Mouse (Mus musculus) heart, postnatal 0 days (tissue): ENCODE measurements around the gene Alg9. TPM values are rescaled to one million over a fixed set of nuclear protein-coding genes. Genes with fewer than 3 reads are reported as not detected.
"Not testable (repeated sequence)": the region's sequence is repeated elsewhere in the genome, so short reads cannot be mapped to it uniquely, and the experiment has no call there.

Experiments
- ATAC-seq: fragments of 200-750 bp; cut with Nextera tagmentation; 2 replicates; pipeline ENCODE4 v1.8.0; 2017; ENCODE audit warnings: low read depth, moderate number of reproducible peaks, moderate library complexity; ENCODE audit not compliant: insufficient read depth
- DNase-seq: peaks from one replicate; pipeline ENCODE4 v3.0.0-alpha.2; 2016; ENCODE audit warnings: low spot score
- H3K27ac ChIP-seq: fragments of 300-500 bp; sonication (generic); 2 replicates; pipeline ENCODE4 v1.5.1; 2014; ENCODE audit warnings: low read depth, mild to moderate bottlenecking
- H3K27me3 ChIP-seq: fragments of 300-500 bp; sonication (generic); 2 replicates; pipeline ENCODE4 v1.6.1; 2014; ENCODE audit warnings: low read length, mixed read lengths; ENCODE audit not compliant: control insufficient read depth, insufficient read depth
- H3K36me3 ChIP-seq: fragments of 300-500 bp; sonication (generic); replicated peaks from 2 replicates; pipeline ENCODE4 v1.6.1; 2014; ENCODE audit warnings: low read length, mixed read lengths; ENCODE audit not compliant: control insufficient read depth, insufficient read depth
- H3K4me1 ChIP-seq: fragments of 300-500 bp; sonication (generic); 2 replicates; pipeline ENCODE4 v1.6.1; 2014; ENCODE audit warnings: antibody characterized with exemption; ENCODE audit not compliant: control insufficient read depth, insufficient read depth
- H3K4me2 ChIP-seq: fragments of 300-500 bp; sonication (generic); 2 replicates; pipeline ENCODE4 v1.6.1; 2014; ENCODE audit warnings: low read depth, mild to moderate bottlenecking, low read length, moderate library complexity
- H3K4me3 ChIP-seq: fragments of 300-500 bp; sonication (generic); 2 replicates; pipeline ENCODE4 v1.5.1; 2014; ENCODE audit warnings: low read depth, low read length
- H3K9ac ChIP-seq: fragments of 300-500 bp; sonication (generic); replicated peaks from 2 replicates; pipeline ENCODE4 v1.6.1; 2014; ENCODE audit warnings: low read depth, low read length, mixed read lengths
- H3K9me3 ChIP-seq: fragments of 300-500 bp; sonication (generic); replicated peaks from 2 replicates; pipeline ENCODE4 v1.6.1; 2016; ENCODE audit warnings: low read length; ENCODE audit not compliant: control insufficient read depth
- CTCF ChIP-seq: IDR thresholded peaks from 2 replicates; pipeline ENCODE4 v1.5.1; 2016; ENCODE audit warnings: antibody characterized with exemption, control low read depth, low read depth
- EP300 ChIP-seq: IDR thresholded peaks from 2 replicates; pipeline ENCODE4 v1.6.1; 2016; ENCODE audit warnings: antibody characterized with exemption, low read depth
- WGBS: fragments of 180-500 bp; shearing (Covaris S2); extraction: QIAGEN DNeasy Blood & Tissue Kit; methylation state at CpG from one replicate; pipeline ENCODE4 v1.1.7; 2014; 5-methylcytosine and 5-hydroxymethylcytosine counted together
- polyA plus RNA-seq: library from polyadenylated mRNA; unstranded; fragments of >200 nt; fragmentation: Nextera tagmentation; extraction: Ambion mirVana; gene quantifications from 2 replicates; pipeline ENCODE4 v1.2.1, GENCODE M21; 2015
- total RNA-seq: library from RNA; depleted of rRNA; stranded (reverse); fragments of >200 nt; gene quantifications from 2 replicates; pipeline ENCODE4 v1.2.3, GENCODE M21; 2014; ENCODE audit warnings: low replicate concordance

Alg9 gene
- total and polyA plus RNA-seq, 2 experiments from 2014 or later, result 11.4 to 23.9 TPM

DNA sequence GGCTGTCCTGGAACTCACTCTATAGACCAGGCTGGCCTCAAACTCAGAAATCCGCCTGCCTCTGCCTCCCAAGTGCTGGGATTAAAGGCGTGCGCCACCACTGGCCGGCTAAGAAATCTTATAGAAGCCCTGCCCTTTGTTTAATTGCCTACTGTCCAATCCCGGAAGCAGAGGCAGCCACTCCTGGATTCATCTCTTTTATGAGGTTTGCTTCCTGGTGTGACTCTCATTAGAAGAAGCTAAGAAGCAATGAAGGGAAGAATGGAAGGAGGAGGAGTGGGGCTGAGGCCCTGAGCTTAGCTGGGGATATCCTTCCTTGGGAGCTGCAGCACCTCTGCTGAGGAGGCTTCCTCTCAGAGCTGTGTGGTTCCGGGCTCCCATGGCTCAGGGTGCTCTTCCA lies 46.8 kb downstream of the Alg9 start:
- no peak overlapping the region for H3K4me3 ChIP-seq
- no peak for TF ChIP-seq EP300
- TF ChIP-seq CTCF, result no peak
- H3K27me3 ChIP-seq, result no peaks in the 10 kb centered on the region
- ATAC-seq (no peak), DNase-seq (no peak)
- no peaks in the 10 kb centered on the region for H3K9me3 ChIP-seq
- H3K4me1 ChIP-seq, result no peaks in the 10 kb centered on the region
- peaks cover 29% of the 10 kb centered on the region for H3K36me3 ChIP-seq
- WGBS, result 94% methylated on average over 6 of the region's 6 CpGs
- H3K9ac ChIP-seq, result no peak overlapping the region
- H3K27ac ChIP-seq, result no peak overlapping the region
- no peak overlapping the region for H3K4me2 ChIP-seq

DNA sequence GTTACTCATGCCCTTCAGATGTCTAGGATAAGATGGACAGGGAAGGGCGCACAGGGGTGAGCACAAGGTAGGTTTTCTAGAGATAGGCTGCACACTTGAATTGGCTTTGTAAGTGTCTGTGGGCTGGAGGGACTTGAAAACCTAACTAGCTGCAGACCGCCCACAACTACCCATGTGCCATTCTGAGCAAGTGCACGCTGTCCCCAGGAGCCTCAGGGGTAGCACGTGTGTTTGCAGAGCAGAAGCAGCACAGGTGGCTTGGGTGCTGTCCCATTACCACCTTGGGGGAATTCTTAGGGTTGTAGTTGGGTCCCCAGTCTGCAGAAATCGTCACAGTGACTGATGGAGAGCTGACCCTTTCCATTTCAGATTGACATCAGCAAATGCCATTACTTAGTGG lies 47.4 kb downstream of the Alg9 start:
- Histone ChIP-seq H3K36me3 (peaks cover 29% of the 10 kb centered on the region), H3K9ac (no peak overlapping the region), H3K9me3 (no peaks in the 10 kb centered on the region), H3K4me3 (no peak overlapping the region), H3K27me3 (no peaks in the 10 kb centered on the region), H3K27ac (no peak overlapping the region), H3K4me2 (no peak overlapping the region), H3K4me1 (no peaks in the 10 kb centered on the region)
- no peak for DNase-seq
- TF ChIP-seq EP300 (no peak), CTCF (no peak)
- no peak for ATAC-seq
- WGBS, result 87% methylated on average over 5 of the region's 5 CpGs

DNA sequence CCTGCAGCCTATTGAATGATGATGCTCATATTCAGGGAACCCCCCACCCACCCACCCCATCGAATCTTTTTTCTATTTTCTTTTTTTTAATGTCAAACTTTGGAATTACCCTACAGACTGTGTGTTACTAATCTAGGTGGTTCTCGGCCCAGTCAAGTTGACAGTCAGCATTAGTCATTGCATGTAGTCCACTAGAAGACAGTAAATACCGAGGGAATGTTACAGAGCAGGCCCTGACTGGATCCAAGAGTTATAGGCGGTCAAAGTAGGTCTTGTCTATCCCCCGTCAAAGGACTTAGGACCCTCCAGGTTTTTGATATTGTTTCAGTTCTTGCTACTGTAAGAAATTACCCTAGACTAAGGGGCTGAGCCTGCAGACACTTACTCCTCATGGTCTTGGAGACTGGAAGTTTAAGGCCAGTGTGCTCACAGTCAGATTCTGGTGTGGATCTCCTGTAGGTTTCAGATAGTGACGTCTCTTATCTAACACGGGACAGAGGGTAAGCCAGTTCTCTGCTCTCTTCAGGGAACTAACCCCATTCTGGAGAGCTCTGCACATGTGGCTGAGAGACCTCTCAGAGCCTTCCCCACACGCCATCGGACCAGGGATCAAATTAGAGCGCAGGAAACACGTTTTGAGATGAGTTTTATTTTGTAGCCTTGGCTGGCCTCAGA lies 49.1 kb downstream of the Alg9 start:
- no peaks in the 10 kb centered on the region for H3K4me1 ChIP-seq
- ATAC-seq, result no peak

DNA sequence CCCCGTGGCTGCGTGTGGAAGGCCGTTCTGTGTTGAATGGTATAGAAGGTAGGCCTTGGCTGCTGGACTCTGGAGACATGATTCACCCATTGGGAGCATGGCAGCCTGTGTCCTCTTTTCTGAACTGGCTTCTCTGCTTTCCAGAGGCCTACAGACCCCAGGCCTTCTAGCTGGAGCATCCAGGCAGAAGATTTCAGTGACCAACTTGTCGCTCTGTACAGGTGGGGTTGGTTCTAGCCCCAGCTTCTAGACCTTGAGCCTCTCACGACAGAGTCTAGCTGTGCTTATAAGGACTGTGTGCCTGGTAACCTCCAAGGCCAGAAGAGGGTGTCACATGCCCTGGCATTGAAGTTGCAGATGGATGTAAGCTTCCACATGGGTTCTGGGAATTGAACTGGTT lies 56.7 kb downstream of the Alg9 start:
- H3K4me3 ChIP-seq, result no peak overlapping the region
- no peaks in the 10 kb centered on the region for H3K36me3 ChIP-seq
- 89% methylated on average over 5 of the region's 5 CpGs for WGBS
- H3K4me2 ChIP-seq, result no peak overlapping the region
- no peaks in the 10 kb centered on the region for H3K4me1 ChIP-seq
- TF ChIP-seq EP300 (no peak), CTCF (no peak)
- no peak overlapping the region for H3K9ac ChIP-seq
- DNase-seq (no peak), ATAC-seq (no peak)
- H3K27ac ChIP-seq, result no peak overlapping the region
- no peaks in the 10 kb centered on the region for H3K9me3 ChIP-seq
- H3K27me3 ChIP-seq, result no peaks in the 10 kb centered on the region

More for the DNA sequence above, 49.1 kb downstream of the Alg9 start:
- whole genome bisulfite sequencing, result 78% methylated on average over 11 of the region's 11 CpGs
- Histone ChIP-seq H3K4me3 (no peak overlapping the region), H3K27ac (no peak overlapping the region), H3K9me3 (no peaks in the 10 kb centered on the region), H3K9ac (no peak overlapping the region), H3K4me2 (no peak overlapping the region), H3K27me3 (no peaks in the 10 kb centered on the region), H3K36me3 (peaks cover 23% of the 10 kb centered on the region)
- DNase-seq, result no peak
- no peak for TF ChIP-seq CTCF
- no peak for TF ChIP-seq EP300

DNA sequence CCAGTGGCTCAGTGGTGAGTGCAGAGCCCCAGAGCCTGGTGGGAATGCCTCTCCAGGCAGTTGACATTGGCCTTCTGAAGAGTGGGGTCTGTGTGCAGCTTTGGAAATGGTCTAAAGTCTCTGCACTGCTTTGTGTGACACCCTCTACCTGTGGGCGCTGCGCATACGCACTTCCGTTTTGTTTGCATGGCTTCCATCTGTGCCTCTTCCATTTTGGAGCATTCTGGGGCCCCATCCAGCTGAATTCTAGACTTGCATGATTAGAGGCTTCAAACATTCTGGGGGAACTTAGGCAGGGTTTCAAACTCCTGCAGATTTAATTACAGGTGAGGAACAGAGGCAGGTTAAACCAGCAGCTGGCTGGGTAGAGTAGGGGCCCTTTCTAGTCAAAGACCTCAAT lies 57.3 kb downstream of the Alg9 start:
- Histone ChIP-seq H3K36me3 (no peaks in the 10 kb centered on the region), H3K27ac (no peak overlapping the region), H3K4me3 (no peak overlapping the region), H3K9ac (no peak overlapping the region), H3K27me3 (no peaks in the 10 kb centered on the region), H3K4me1 (no peaks in the 10 kb centered on the region), H3K4me2 (no peak overlapping the region), H3K9me3 (no peaks in the 10 kb centered on the region)
- ATAC-seq, result no peak
- no peak for DNase-seq
- WGBS, result 96% methylated on average over 4 of the region's 4 CpGs
- TF ChIP-seq CTCF (no peak), EP300 (no peak)

DNA sequence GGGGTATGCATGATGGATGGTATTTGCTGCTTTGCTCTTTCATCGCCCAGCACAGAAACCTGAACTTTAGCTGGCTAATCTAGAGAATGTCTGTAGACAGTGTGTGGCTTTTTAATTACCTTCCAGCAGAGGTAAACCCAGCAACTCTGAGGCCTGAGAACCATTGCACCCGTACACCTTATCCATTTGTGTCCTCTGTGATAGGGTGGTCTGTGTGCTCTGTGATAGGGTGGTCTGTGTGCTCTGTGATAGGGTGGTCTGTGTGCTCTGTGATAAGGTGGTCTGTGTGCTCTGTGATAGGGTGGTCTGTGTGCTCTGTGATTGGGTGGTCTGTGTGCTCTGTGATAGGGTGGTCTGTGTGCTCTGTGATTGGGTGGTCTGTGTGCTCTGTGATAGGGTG lies 57.8 kb downstream of the Alg9 start:
- not testable (repeated sequence) for H3K4me1 ChIP-seq, H3K36me3 ChIP-seq, DNase-seq, H3K9me3 ChIP-seq, H3K27me3 ChIP-seq, H3K9ac ChIP-seq, ATAC-seq, H3K27ac ChIP-seq, H3K4me2 ChIP-seq, H3K4me3 ChIP-seq
- 79% methylated on average over 2 of the region's 2 CpGs for WGBS
